ENCODE assay signal across 8 mouse cellular contexts in the genomic region with DNA sequence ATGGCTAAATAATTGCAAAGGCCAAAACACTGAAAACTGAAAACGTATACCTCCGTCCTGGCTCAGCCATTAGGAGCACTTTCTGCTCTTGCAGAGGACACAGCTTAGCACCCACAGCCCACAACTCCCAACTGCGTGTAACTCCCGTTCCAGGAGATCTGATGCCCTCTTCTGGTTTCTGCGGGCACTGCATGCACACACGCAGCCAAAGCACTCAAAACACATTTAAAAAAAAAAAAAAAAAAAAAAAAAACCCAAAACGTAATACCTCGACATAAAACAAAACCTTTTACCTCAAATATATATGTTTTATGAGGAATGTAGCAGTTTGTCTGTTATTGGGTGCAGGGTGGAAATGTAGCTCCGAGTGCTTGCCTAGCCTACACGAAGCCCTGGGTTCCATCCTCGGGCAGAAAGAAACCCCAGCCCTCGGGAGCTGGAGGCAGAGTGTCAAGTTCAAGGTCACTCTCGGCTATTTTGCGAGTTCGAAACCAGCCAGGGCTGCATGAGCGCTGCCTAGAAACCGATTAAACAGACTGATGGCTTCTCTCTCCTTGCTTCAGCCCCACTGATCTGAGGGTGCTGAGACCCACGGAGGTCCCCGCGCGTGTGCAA. TPM values are rescaled to one million over a fixed set of nuclear protein-coding genes. Genes with fewer than 3 reads are reported as not detected.
A peak's percentile ranks its signal among the peaks of the same experiment; 100 is the strongest.
DNase-seq lines count a peak whose midpoint lies in the region; ATAC-seq and TF ChIP-seq lines count a peak whose summit lies in the region.

No protein-coding gene starts in this region.

- peak overlapping the region; percentile 92 for H3K9ac ChIP-seq in hindbrain, embryonic 15.5 days

- POLR2A ChIA-PET in Patski (lab: Charles Lee), result interaction anchor here (0.7 to 1.1 kb wide), 7 partner anchors 62 to 1606 kb away, joined by 3 to 8 read pairs (median 6); no protein-coding TSS in a partner anchor

- ATAC-seq in Patski, result peak; percentile 29
- peak; percentile 23; the same call in 1 of the 2 replicates for ATAC-seq in hindbrain, embryonic 15.5 days (ENCODE audit: low FRiP score, low read depth)

- H3K4me1 ChIP-seq in hindbrain, embryonic 15.5 days (replicated peaks), result peaks cover 14% of the 10 kb centered on the region

- H3K9me3 ChIP-seq in hindbrain, embryonic 15.5 days, result no peaks in the 10 kb centered on the region

- H3K4me2 ChIP-seq in hindbrain, embryonic 15.5 days, result peak overlapping the region; percentile 89

- peak; percentile 93 for TF ChIP-seq CTCF in Patski (IDR thresholded peaks at IDR 0.05)

- peak overlapping the region; percentile 96 for H3K4me3 ChIP-seq in hindbrain, embryonic 15.5 days

- in situ Hi-C loops in Patski (cut with MboI; ENCODE audit: low pct_unique_long_range_greater_than_20kb), result loop anchor here (5.0 to 10.0 kb wide), 3 partner anchors 322 to 600 kb away; no protein-coding TSS in a partner anchor

- 2% methylated on average over 21 of the region's 21 CpGs for WGBS in hindbrain, embryonic 15.5 days

- peak overlapping the region; percentile 93 for H3K27ac ChIP-seq in hindbrain, embryonic 15.5 days (replicated peaks)

- H3K36me3 ChIP-seq in hindbrain, embryonic 15.5 days, result peaks cover 13% of the 10 kb centered on the region

- CTCF ChIA-PET in Patski (lab: Charles Lee), result interaction anchor here (0.7 to 1.8 kb wide), 12 partner anchors 9 to 646 kb away, joined by 3 to 9 read pairs (median 4); no protein-coding TSS in a partner anchor

- no peaks in the 10 kb centered on the region for H3K27me3 ChIP-seq in Patski
- no peaks in the 10 kb centered on the region for H3K27me3 ChIP-seq in hindbrain, embryonic 15.5 days

- no peak for DNase-seq in Patski (ENCODE audit: low read depth, low spot score)
- DNase-seq in cerebellum, postnatal 14 days, result peak; percentile 95 to 98
- peak; percentile 90 to 91 for DNase-seq in frontal cortex, postnatal 25 days (ENCODE audit: low spot score in 2 of 2)
- DNase-seq in left cerebral cortex, adult 11 months (ENCODE audit: low spot score), result peak; percentile 81
- DNase-seq in lung, postnatal 4 days, result peak; percentile 87 to 92
- peak; percentile 74 for DNase-seq in retina, postnatal 7 days (ENCODE audit: low read depth, low spot score)
- DNase-seq in urinary bladder, adult 2 months (ENCODE audit: low spot score), result peak; percentile 62

RNA-seq across cellular contexts. Expression of a gene that starts 0.5 kb away (rescaled TPM):
- 24.1 TPM for polyA plus RNA-seq in Patski (2021)
- 17.8 and 20.0 TPM in 2 replicates for polyA plus RNA-seq in hindbrain, embryonic 15.5 days (2015; fragmentation: Nextera tagmentation; extraction: Ambion mirVana)
- 17.9 and 22.1 TPM in 2 replicates for polyA plus RNA-seq in urinary bladder, adult 2 months (2012; rRNA removed)

RNA-seq across cellular contexts. Expression of a gene that starts 34.9 kb away (rescaled TPM):
- not detected for polyA plus RNA-seq in Patski (2021)
- not detected in 2 replicates for polyA plus RNA-seq in hindbrain, embryonic 15.5 days (2015; fragmentation: Nextera tagmentation; extraction: Ambion mirVana)
- not detected in 2 replicates for polyA plus RNA-seq in urinary bladder, adult 2 months (2012; rRNA removed)

RNA-seq across cellular contexts. Expression of a gene that starts 43.0 kb away (rescaled TPM):
- polyA plus RNA-seq in Patski (2021), result not detected
- 0.09 and 0.18 TPM in 2 replicates for polyA plus RNA-seq in hindbrain, embryonic 15.5 days (2015; fragmentation: Nextera tagmentation; extraction: Ambion mirVana)
- not detected in 2 replicates for polyA plus RNA-seq in urinary bladder, adult 2 months (2012; rRNA removed)
